Mouse (Mus musculus) right cerebral cortex, postnatal 36 days (tissue): ENCODE results near the gene Slc12a4.

Experiments
- DNase-seq, 2 experiments: peaks; one replicate each; pipeline ENCODE4 v3.0.0; 2022; ENCODE audit warnings: low spot score in 2 of 2, mixed read lengths in 1 of 2

The Slc12a4 gene

DNA sequence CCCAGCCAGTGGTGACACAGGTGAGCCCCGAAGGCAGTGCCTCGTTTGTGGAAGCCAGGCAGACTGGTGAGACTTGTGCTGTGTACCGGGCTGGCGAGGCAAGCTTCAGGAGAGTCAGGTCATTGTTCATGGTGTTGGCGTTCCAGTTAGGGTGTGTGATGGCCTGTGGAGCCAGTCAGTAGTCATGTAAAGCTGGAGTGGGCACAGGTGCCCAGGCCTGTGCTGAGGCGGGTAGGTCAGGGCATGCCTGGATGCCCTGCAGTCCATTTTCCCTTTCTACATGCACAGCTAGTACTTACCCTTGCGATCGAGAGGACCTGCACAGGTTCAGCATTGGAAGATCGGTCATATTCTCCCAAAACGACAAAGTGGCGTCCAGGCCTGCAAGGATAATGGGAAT, 33.4 kb downstream of the Slc12a4 start:
- no peak for DNase-seq

DNA sequence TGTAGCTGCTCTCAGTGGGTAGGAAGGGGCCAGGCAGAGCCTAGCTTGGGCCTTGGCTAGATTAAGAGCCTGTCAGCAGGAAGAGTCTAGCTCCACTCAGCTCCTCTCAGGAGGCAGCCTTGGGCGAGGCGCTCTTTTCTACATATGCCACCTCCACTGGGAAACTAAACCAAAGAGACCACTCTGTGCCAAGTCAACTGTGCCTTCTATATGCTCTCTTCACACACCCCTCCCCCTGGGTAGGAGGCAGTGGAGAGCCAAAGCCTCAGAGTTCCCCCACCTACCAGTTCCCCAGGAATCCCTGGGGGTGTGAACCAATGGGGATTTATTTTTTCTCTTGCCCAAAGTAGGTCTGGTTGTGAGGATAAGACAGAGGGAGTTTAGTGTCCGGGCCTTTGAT, 34.6 kb downstream of the Slc12a4 start:
- DNase-seq, result peak in 1 of 2 experiments; percentile 70

DNA sequence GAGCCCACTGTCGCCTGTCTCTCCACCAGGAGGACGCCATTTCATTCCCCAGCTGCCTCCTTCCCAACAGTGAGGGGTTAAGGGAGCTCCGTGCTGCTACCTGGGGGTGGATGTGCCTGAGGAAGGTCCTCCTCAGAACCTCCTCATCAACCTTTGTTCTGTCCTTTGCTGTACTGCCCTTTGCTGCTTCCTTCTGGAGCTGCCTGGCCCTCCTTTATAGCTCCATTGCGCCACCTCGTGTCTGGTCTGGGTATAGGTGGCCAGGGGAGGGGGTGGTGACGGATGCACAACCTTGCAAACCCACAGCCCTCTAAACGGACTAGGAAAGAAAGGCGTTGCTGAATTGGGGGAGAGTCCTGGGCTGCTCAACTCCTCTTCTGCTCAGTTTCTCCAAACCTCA, 35.3 kb downstream of the Slc12a4 start:
- DNase-seq, result peak in 1 of 2 experiments; percentile 53

DNA sequence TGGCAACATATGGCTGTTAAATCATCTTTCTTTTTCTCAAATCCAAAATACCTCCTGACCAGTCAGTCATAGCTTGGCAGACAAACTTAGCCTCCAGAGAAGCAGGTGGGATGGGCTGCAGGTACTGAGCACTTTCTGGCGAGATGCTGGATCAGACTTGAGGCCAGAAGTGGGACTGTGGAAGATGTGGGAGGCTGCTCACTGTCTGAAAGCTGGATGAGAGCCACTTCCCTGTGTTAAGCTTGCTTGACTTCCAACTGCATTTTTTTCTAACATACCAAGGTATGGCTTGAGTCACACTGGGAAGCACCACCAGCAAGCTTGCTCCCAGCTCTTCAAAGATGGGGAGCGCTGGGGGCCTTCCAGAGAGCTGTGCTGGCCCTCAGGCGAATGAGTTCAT, 40.8 kb downstream of the Slc12a4 start:
- peak; percentile 45 to 49 for DNase-seq

DNA sequence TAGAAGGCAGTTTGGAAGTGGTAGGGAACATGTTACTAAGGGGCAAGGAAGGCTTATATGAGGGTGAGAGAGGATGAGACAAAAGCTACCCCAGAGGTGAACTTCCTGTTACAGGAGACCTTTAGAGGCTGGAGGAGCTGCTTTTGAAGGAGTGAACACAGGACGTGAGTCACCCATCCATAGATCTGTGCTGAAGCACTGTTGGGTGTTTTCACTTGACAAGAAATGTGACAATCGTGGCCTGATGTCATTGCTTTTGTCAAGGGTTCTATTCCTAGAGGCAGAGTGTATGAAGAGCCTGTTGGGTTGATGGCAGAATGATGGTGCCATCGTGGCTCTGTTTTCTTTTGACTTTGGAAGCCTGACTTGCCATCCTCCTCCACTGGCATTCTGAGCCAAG, 46.5 kb downstream of the Slc12a4 start:
- DNase-seq, result peak in 1 of 2 experiments; percentile 11

DNA sequence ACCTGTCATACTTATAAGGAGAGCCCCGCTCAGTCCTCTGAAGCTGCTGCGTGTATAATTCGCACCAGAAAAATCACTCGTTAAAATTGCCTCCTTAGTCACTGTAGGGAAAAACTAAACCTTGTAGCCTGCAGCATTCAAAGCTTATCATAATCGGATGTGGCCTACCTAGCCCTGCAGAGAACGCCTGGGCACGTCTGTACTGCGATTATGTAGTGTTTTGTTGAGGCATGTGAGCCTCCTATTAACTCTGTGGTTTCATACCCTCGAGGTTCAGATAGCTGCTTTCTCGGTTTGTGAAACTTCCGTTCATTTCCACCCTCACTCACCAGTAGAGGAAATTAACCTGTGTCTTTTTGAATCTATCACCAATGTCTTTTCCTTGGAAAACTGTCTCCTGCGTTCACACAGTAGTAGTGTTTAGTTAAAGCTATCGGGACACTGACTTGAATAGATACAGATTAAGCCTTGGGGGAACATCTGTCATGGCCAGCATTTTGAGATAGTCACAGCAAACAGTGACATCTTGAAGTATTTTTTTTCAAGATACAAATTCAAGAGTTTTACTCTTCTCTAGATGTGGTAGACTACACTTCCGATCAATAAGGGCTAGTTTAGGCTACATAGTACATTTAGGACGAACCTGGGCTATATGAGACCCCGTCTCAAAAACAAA, 64.8 kb downstream of the Slc12a4 start:
- no peak for DNase-seq

DNA sequence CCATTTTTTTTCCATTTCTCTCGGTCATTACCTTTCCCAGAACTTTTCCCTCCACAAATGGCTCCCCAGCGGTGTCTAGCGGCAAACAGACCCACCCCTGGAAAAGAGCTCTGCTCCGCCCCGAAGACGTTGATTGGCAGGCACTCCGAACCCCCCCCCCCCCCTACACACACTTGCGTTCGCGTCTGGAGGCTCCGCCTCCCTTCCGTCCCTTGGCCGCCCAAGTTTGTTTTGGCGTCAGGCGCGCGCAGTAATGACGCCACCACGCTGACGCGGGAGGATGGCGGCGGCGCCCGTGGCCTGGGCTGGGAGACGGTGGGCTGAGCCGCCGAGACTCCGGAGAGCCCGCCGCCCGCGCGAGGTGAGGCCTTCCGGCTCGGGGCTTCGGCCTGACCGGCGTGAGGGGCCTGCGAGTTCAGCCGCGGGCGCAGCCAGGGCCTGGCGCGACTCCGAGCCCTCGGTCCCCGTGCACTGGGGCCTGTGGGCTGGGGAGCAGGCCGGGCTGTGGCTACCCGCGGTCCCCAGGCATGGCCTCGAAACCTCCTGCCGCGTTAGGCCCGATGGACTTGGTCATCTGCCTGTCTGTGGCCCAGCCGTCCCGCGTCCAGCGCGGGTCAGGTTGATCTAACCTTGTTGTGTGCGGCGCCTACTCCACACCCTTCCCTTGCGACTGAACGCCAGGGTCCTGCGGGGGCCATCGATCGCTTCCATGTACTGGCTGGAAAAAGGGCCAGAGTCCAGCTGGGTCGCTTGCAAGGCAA, 65.5 kb downstream of the Slc12a4 start, which contains the start of gene Pskh1:
Gene Pskh1 (plus strand): TSS at position 262 of the 761 bp plus-strand sequence.
- peak; percentile 85 to 87 for DNase-seq

DNA sequence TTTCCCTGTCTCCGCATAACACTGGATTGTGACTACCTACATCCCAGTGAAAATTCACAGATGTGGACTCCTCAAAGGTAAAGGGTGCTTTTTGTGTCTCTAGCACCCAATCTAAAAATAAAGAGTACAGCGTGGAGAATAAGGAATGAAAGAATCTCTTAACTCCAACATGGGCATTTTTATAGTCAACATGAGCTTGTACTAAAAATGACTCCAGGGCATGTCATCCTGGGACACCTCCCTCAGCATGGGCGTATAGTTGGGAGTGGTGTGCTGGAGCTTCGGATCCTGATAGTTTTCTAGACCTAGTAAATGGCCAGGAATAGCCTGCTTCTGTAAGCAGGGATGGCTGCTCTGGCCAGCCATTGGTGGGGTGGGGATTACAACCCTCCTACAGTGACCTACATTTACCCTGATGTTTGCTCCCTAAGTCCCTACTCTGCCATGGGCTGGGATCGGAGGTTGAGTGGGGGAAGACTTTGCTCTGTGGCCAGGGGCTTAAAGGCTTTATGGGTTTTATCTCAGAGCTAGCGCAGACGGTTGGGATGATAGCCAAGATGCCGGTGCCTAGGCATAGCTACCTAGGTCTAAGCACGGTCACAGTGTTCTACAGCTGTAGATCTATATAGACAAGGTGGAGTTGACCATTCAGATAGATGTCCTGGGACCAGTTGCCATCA, 68.0 kb downstream of the Slc12a4 start:
- DNase-seq, result peak in 1 of 2 experiments; percentile 26
